Mouse (Mus musculus): Measurements from ENCODE around the gene 2410141K09Rik.
"Not testable (repeated sequence)": the region's sequence is repeated elsewhere in the genome, so short reads cannot be mapped to it uniquely, and the experiment has no call there.

The 2410141K09Rik gene

GRCm38 (mm10) chr13:66441018-66441417, at the start of gene 2410141K09Rik:
Gene 2410141K09Rik (minus strand): TSS chr13:66441118.
- not testable (repeated sequence) for DNase-seq (ENCODE audit: low spot score)

GRCm38 (mm10) chr13:66426858-66427257, 14.1 kb downstream of the 2410141K09Rik start:
- DNase-seq (ENCODE audit: low spot score) = not testable (repeated sequence)

GRCm38 (mm10) chr13:66414962-66415361, 26.0 kb downstream of the 2410141K09Rik start:
- not testable (repeated sequence) for DNase-seq (ENCODE audit: low spot score)
